Mouse (Mus musculus) forebrain, postnatal 0 days (tissue): ENCODE results near the gene Ndst4. TPM values are rescaled to one million over a fixed set of nuclear protein-coding genes. Genes with fewer than 3 reads are reported as not detected.

Experiments used
- ATAC-seq: fragments of 200-750 bp; cut with Nextera tagmentation; 2 replicates; pipeline ENCODE4 v1.8.0; 2017; ENCODE audit warnings: mild to moderate bottlenecking, moderate library complexity
- DNase-seq: peaks from one replicate; pipeline ENCODE4 v3.0.0-alpha.2; 2015
- H3K27ac ChIP-seq: fragments of 300-500 bp; sonication (generic); 2 replicates; pipeline ENCODE4 v1.5.1; 2014; ENCODE audit warnings: low read depth, mild to moderate bottlenecking, antibody characterized with exemption, low read length, moderate library complexity, mixed read lengths
- H3K27me3 ChIP-seq: fragments of 300-500 bp; sonication (generic); 2 replicates; pipeline ENCODE4 v1.6.1; 2014; ENCODE audit warnings: mild to moderate bottlenecking, low read length, mixed read lengths; ENCODE audit not compliant: insufficient read depth
- H3K36me3 ChIP-seq: fragments of 300-500 bp; sonication (generic); 2 replicates; pipeline ENCODE4 v1.6.1; 2014; ENCODE audit warnings: mild to moderate bottlenecking, moderate library complexity; ENCODE audit not compliant: insufficient read depth
- H3K4me1 ChIP-seq: fragments of 300-500 bp; sonication (generic); 2 replicates; pipeline ENCODE4 v1.6.1; 2014; ENCODE audit warnings: antibody characterized with exemption; ENCODE audit not compliant: insufficient read depth
- H3K4me2 ChIP-seq: fragments of 300-500 bp; sonication (generic); 2 replicates; pipeline ENCODE4 v1.6.1; 2014; ENCODE audit warnings: low read depth, mild to moderate bottlenecking, moderate library complexity
- H3K4me3 ChIP-seq: fragments of 300-500 bp; sonication (generic); 2 replicates; pipeline ENCODE4 v1.5.1; 2014; ENCODE audit warnings: low read depth, low read length, mixed read lengths
- H3K9ac ChIP-seq: fragments of 300-500 bp; sonication (generic); 2 replicates; pipeline ENCODE4 v1.6.1; 2014; ENCODE audit warnings: mild to moderate bottlenecking
- H3K9me3 ChIP-seq: fragments of 300-500 bp; sonication (generic); 2 replicates; pipeline ENCODE4 v1.6.1; 2016; ENCODE audit warnings: low read length
- CTCF ChIP-seq: sonication (generic); IDR thresholded peaks from 2 replicates; pipeline ENCODE4 v1.5.1; 2016; ENCODE audit warnings: antibody characterized with exemption, control low read depth, low read depth
- whole genome bisulfite sequencing: fragments of 180-500 bp; shearing (Covaris S2); extraction: QIAGEN DNeasy Blood & Tissue Kit; methylation state at CpG from one replicate; pipeline ENCODE4 v1.1.7; 2014; 5-methylcytosine and 5-hydroxymethylcytosine counted together
- polyA plus RNA-seq: library from polyadenylated mRNA; unstranded; fragments of >200 nt; fragmentation: Nextera tagmentation; extraction: Ambion mirVana; gene quantifications from 2 replicates; pipeline ENCODE4 v1.2.1, GENCODE M21; 2015
- total RNA-seq: library from RNA; depleted of rRNA; stranded (reverse); fragments of >200 nt; gene quantifications from 2 replicates; pipeline ENCODE4 v1.2.3, GENCODE M21; 2014; rRNA removed

Ndst4 gene
- 6.1 and 12.6 TPM in 2 replicates for total RNA-seq
- polyA plus RNA-seq: 0.83 and 1.7 TPM in 2 replicates

GRCm38 (mm10) chr3:125403601-125404396, at the start of gene Ndst4:
TSS of gene Ndst4 (plus strand) at chr3:125404076.
- WGBS: 4% methylated on average over 14 of the region's 14 CpGs
- Histone ChIP-seq H3K9me3 (no peaks in the 10 kb centered on the region), H3K4me2 (peak within 1 kb of the TSS; percentile 61), H3K36me3 (no peaks in the 10 kb centered on the region), H3K9ac (peak within 1 kb of the TSS; percentile 41; the same call in 1 of the 2 replicates), H3K4me3 (peak within 1 kb of the TSS; percentile 42), H3K27me3 (no peaks in the 10 kb centered on the region), H3K4me1 (0 out of 2 replicates have a peak, but pooled peaks cover 3% of the 10 kb centered on the region), H3K27ac (no peak within 1 kb of the TSS)
- TF ChIP-seq CTCF: no peak
- DNase-seq: peak; percentile 48
- ATAC-seq: peak; percentile 85

GRCm38 (mm10) chr3:125397443-125397842, 6.4 kb upstream of the Ndst4 start:
- Histone ChIP-seq H3K4me1 (no peaks in the 10 kb centered on the region), H3K4me2 (no peak overlapping the region), H3K4me3 (no peak overlapping the region), H3K36me3 (no peaks in the 10 kb centered on the region), H3K9me3 (no peaks in the 10 kb centered on the region), H3K27ac (no peak overlapping the region), H3K27me3 (no peaks in the 10 kb centered on the region), H3K9ac (no peak overlapping the region)
- peak; percentile 42; the same call in 1 of the 2 replicates for TF ChIP-seq CTCF
- DNase-seq: peak; percentile 17
- ATAC-seq: peak; percentile 36; the same call in 1 of the 2 replicates
- 68% methylated on average over 3 of the region's 3 CpGs for WGBS

- WGBS: 27% methylated on average over 2 of the region's 2 CpGs
- peak; percentile 21 for DNase-seq
- Histone ChIP-seq H3K9me3 (no peaks in the 10 kb centered on the region), H3K4me1 (0 out of 2 replicates have a peak, but pooled peaks cover 3% of the 10 kb centered on the region), H3K9ac (no peak overlapping the region), H3K36me3 (no peaks in the 10 kb centered on the region), H3K27me3 (no peaks in the 10 kb centered on the region), H3K4me2 (no peak overlapping the region), H3K4me3 (no peak overlapping the region), H3K27ac (no peak overlapping the region)
- peak; percentile 18; the same call in 1 of the 2 replicates for ATAC-seq
- no peak for TF ChIP-seq CTCF
These were observed 2.6 kb downstream of the Ndst4 start for GRCm38 (mm10) chr3:125406456-125406855.

DNA sequence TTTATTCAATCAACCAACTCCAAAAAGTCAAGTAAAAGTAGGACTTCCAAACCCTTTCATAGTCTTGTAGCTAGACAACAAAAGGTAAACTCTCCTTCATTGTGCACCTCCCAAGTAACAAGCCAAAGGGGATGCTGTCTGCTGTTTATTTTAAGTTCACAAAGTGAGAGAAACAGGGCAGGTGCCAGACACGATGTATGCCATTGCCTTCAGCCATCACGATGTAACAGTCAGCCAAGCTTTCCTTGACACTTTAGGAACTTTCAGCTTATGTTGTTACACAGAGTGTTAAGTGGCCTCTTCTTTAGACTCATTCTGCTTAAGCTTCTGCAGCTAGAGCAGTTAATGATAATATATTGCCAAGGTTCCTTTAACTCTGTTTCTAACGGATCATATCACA, 3.1 kb downstream of the Ndst4 start:
- no peak overlapping the region for H3K27ac ChIP-seq
- TF ChIP-seq CTCF: no peak
- no peak overlapping the region for H3K4me2 ChIP-seq
- WGBS: 41% methylated on average over 3 of the region's 3 CpGs
- no peaks in the 10 kb centered on the region for H3K9me3 ChIP-seq
- DNase-seq (no peak), ATAC-seq (no peak)
- no peaks in the 10 kb centered on the region for H3K36me3 ChIP-seq
- no peak overlapping the region for H3K4me3 ChIP-seq
- H3K27me3 ChIP-seq: no peaks in the 10 kb centered on the region
- H3K9ac ChIP-seq: no peak overlapping the region
- 0 out of 2 replicates have a peak, but pooled peaks cover 3% of the 10 kb centered on the region for H3K4me1 ChIP-seq

- DNase-seq (no peak), ATAC-seq (no peak)
- Histone ChIP-seq H3K27me3 (no peaks in the 10 kb centered on the region), H3K36me3 (no peaks in the 10 kb centered on the region), H3K27ac (no peak overlapping the region), H3K9me3 (no peaks in the 10 kb centered on the region), H3K4me3 (no peak overlapping the region), H3K9ac (no peak overlapping the region), H3K4me1 (no peaks in the 10 kb centered on the region), H3K4me2 (no peak overlapping the region)
- TF ChIP-seq CTCF: no peak
- WGBS: 39% methylated on average over 6 of the region's 6 CpGs
These were observed 63.2 kb downstream of the Ndst4 start for GRCm38 (mm10) chr3:125466894-125467652.

DNA sequence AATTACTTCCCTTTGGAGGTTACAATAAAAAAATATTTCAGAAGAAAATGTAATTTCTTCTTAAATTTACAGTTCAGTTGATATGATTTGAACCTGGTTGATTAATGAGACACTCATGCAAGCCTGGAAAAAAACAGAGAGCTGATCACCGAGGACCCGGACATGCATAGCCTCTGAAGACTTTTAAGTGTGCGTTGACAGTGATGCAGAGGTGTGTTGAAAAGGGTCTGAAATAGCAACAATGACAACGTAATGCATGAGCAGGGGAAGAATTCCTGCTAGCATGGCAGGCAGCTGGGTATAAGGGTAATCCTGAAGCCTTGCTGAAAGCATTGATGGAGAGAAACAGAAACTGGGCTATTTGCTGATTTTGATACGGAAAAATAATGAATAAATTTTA, 106.2 kb downstream of the Ndst4 start:
- DNase-seq (no peak), ATAC-seq (no peak)
- H3K27me3 ChIP-seq: no peaks in the 10 kb centered on the region
- H3K9ac ChIP-seq: no peak overlapping the region
- no peak overlapping the region for H3K4me2 ChIP-seq
- no peaks in the 10 kb centered on the region for H3K4me1 ChIP-seq
- no peak overlapping the region for H3K4me3 ChIP-seq
- H3K27ac ChIP-seq: no peak overlapping the region
- H3K9me3 ChIP-seq: no peaks in the 10 kb centered on the region
- no peaks in the 10 kb centered on the region for H3K36me3 ChIP-seq
- no peak for TF ChIP-seq CTCF
- WGBS: 87% methylated on average over 5 of the region's 5 CpGs

- TF ChIP-seq CTCF: no peak
These were observed 129.5 kb downstream of the Ndst4 start for GRCm38 (mm10) chr3:125533371-125533770.

More at GRCm38 (mm10) chr3:125533371-125533770, 129.5 kb downstream of the Ndst4 start:
- 48% methylated on average over 8 of the region's 8 CpGs for WGBS
- H3K27me3 ChIP-seq: no peaks in the 10 kb centered on the region
- H3K4me3 ChIP-seq: no peak overlapping the region
- no peak overlapping the region for H3K9ac ChIP-seq
- H3K4me2 ChIP-seq: no peak overlapping the region
- no peaks in the 10 kb centered on the region for H3K4me1 ChIP-seq
- H3K9me3 ChIP-seq: no peaks in the 10 kb centered on the region
- no peaks in the 10 kb centered on the region for H3K36me3 ChIP-seq
- DNase-seq: no peak
- ATAC-seq: no peak
- no peak overlapping the region for H3K27ac ChIP-seq
